Mouse (Mus musculus) intestine, embryonic 14.5 days (tissue): ENCODE measurements around the gene Abcb11. TPM values are rescaled to one million over a fixed set of nuclear protein-coding genes. Genes with fewer than 3 reads are reported as not detected.

Experiments
- ATAC-seq: fragments of 200-750 bp; cut with Nextera tagmentation; replicated peaks from 2 replicates; pipeline ENCODE4 v1.8.0; 2017; ENCODE audit warnings: low read depth, moderate number of reproducible peaks, moderate TSS enrichment, moderate library complexity; ENCODE audit not compliant: low FRiP score, low TSS enrichment
- DNase-seq: peaks from one replicate; pipeline ENCODE4 v3.0.0-alpha.2; 2018; ENCODE audit warnings: low spot score
- H3K27ac ChIP-seq: fragments of 300-500 bp; sonication (generic); 2 replicates; pipeline ENCODE4 v1.5.1; 2014; ENCODE audit warnings: low read depth, mild to moderate bottlenecking, control low read depth
- H3K27me3 ChIP-seq: fragments of 300-500 bp; sonication (generic); replicated peaks from 2 replicates; pipeline ENCODE4 v1.6.1; 2014; ENCODE audit warnings: low read length, control low read depth; ENCODE audit not compliant: control insufficient read depth, insufficient read depth
- H3K36me3 ChIP-seq: fragments of 300-500 bp; sonication (generic); 2 replicates; pipeline ENCODE4 v1.6.1; 2014; ENCODE audit warnings: low read length, control low read depth; ENCODE audit not compliant: control insufficient read depth, insufficient read depth
- H3K4me1 ChIP-seq: fragments of 300-500 bp; sonication (generic); replicated peaks from 2 replicates; pipeline ENCODE4 v1.6.1; 2014; ENCODE audit warnings: low read length, control low read depth, mixed read lengths; ENCODE audit not compliant: control insufficient read depth, insufficient read depth
- H3K4me2 ChIP-seq: fragments of 300-500 bp; sonication (generic); 2 replicates; pipeline ENCODE4 v1.6.1; 2014; ENCODE audit warnings: low read length
- H3K4me3 ChIP-seq: fragments of 300-500 bp; sonication (generic); 2 replicates; pipeline ENCODE4 v1.5.1; 2014; ENCODE audit warnings: low read depth, low read length, control low read depth, mixed read lengths
- H3K9ac ChIP-seq: fragments of 300-500 bp; sonication (generic); 2 replicates; pipeline ENCODE4 v1.6.1; 2014; ENCODE audit warnings: mild to moderate bottlenecking, low read length
- H3K9me3 ChIP-seq: fragments of 300-500 bp; sonication (generic); 2 replicates; pipeline ENCODE4 v1.6.1; 2016; ENCODE audit warnings: low read length, control low read depth; ENCODE audit not compliant: control insufficient read depth
- WGBS: fragments of 180-500 bp; shearing (Covaris S2); extraction: QIAGEN DNeasy Blood & Tissue Kit; methylation state at CpG from one replicate; pipeline ENCODE4 v1.1.7; 2014; 5-methylcytosine and 5-hydroxymethylcytosine counted together
- polyA plus RNA-seq: library from polyadenylated mRNA; unstranded; fragments of >200 nt; fragmentation: Nextera tagmentation; extraction: Ambion mirVana; gene quantifications from 2 replicates; pipeline ENCODE4 v1.2.1, GENCODE M21; 2014

The Abcb11 gene
- polyA plus RNA-seq, 1 experiment from 2014 or later, result not detected

DNA sequence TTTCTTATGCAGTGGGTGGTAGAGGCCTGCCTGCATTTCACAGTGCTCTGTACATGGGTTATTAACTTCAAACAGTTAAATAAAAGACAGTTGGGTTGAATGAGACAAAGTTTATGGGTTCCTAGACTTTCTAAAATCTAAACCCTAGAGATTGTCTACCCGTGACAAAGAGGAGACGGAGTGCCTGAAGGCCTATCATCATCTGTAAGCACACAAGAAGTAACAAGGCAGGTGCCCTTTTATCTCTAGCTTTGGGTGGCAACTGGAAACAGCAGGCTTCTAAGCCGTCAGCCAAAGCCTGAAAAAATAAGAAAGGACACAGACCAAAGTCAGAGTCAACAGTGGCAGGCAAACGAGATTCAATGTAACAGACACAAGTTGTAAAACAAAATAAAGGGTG is 153.2 kb downstream of the Abcb11 start:
- H3K36me3 ChIP-seq, result peaks cover 31% of the 10 kb centered on the region
- no peak overlapping the region for H3K4me3 ChIP-seq
- WGBS, result 71% methylated on average over 4 of the region's 4 CpGs
- H3K9me3 ChIP-seq, result no peaks in the 10 kb centered on the region
- no peak for DNase-seq
- no peak overlapping the region for H3K27ac ChIP-seq
- ATAC-seq, result no peak
- no peaks in the 10 kb centered on the region for H3K27me3 ChIP-seq
- H3K4me1 ChIP-seq, result no peaks in the 10 kb centered on the region
- no peak overlapping the region for H3K4me2 ChIP-seq
- H3K9ac ChIP-seq, result no peak overlapping the region

DNA sequence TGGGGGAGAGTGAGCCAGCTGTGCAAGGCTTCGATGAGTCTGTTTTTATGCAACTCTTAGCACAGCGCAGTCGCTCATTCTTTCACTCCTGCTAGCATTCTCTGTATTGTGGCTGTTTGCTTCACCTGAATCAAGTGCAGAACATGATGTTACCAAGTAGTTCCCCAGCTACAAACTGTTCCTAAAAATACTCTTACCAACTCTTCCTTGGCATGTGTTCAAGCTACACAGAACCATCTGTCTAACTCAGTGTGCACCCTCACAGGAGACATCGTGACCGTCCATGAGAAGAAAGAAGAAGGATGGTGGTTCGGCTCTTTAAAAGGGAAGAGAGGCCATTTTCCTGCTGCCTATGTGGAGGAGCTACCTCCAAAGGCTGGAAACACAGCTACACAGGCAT is 153.7 kb downstream of the Abcb11 start:
- DNase-seq (no peak), ATAC-seq (no peak)
- Histone ChIP-seq H3K4me2 (no peak overlapping the region), H3K9ac (no peak overlapping the region), H3K4me3 (no peak overlapping the region), H3K4me1 (no peaks in the 10 kb centered on the region), H3K36me3 (peaks cover 26% of the 10 kb centered on the region), H3K9me3 (no peaks in the 10 kb centered on the region), H3K27me3 (no peaks in the 10 kb centered on the region), H3K27ac (no peak overlapping the region)
- 82% methylated on average over 6 of the region's 6 CpGs for WGBS

Other genes with a start within 250 kb of the Abcb11 start
- gene Nostrin, start 206.8 kb downstream of the Abcb11 start, polyA plus RNA-seq, result 17.9 and 18.9 TPM in 2 replicates
- 144 and 155 TPM in 2 replicates for gene Spc25, start 136.4 kb downstream of the Abcb11 start, polyA plus RNA-seq
- gene G6pc2, start 131.5 kb downstream of the Abcb11 start, polyA plus RNA-seq, result 0.39 and 1.7 TPM in 2 replicates
- gene Dhrs9, start 37.8 kb upstream of the Abcb11 start, polyA plus RNA-seq, result not detected in 2 replicates
- gene Lrp2, start 243.4 kb upstream of the Abcb11 start, polyA plus RNA-seq, result 1.2 and 1.6 TPM in 2 replicates